Mouse (Mus musculus) T-helper 2 cell (primary cell): Measurements from ENCODE around the gene Pcmt1.

Source experiments
- in situ Hi-C: fragments of 300-600 bp; cut with MboI, MseI; formaldehyde crosslinking; loops from one replicate; pipeline ENCODE4 v1.15.1; 2025; ENCODE audit warnings: high pct_unique_total_duplicates

Pcmt1 gene

DNA sequence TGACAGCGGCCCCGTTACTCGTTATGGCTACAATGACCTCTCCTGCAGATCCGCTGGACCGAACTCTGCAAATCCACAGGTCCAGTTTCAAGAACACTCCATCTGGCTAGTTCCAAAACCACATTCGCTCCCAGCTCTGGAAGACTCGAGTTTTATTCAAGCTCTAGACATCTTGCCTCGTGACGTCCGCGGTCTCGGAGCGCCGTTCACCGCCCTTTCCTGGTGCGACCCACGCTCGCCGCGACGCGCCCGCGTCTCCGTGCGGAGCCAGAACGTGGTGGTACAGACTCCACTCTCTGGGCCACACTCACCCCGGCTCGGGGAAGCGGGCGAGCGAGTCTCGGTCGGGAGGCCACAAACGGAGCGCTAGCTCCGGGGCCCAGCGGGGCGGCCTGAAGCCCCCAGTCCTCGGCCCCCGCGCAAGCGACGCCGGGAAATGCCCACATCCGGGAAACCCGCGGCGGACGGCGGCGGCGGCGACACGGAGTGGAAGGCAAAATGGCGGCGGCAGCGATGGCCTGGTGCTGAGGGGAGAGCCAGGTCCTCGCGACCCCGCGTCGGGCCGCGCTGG lies at the start of gene Pcmt1, which contains the start of gene Lats1:
Pcmt1 (minus strand) TSS at position 406 of the 571 bp plus-strand sequence.
Lats1 (plus strand) TSS at position 484 of the 571 bp plus-strand sequence.
- in situ Hi-C loops, result no loop called here

DNA sequence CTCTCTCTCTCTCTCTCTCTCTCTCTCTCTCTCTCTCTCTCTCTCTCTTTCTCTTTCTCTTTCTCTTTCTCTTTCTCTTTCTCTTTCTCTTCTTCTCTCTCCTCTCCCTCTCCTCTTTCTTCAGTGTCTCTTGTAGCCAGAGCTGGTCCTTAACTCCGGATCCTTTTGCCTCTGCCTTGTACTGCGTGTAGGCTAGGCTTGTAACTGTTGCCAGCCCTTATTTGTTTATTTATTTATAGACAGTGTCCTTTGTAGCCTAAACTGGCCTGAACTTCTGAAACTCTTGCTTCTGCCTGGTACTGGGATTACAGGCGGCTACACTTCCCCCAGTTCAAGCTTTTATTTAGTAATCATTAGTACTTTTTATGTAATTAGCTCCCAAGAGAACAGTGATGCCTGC lies 46.1 kb upstream of the Pcmt1 start:
- in situ Hi-C loops, result no loop called here

DNA sequence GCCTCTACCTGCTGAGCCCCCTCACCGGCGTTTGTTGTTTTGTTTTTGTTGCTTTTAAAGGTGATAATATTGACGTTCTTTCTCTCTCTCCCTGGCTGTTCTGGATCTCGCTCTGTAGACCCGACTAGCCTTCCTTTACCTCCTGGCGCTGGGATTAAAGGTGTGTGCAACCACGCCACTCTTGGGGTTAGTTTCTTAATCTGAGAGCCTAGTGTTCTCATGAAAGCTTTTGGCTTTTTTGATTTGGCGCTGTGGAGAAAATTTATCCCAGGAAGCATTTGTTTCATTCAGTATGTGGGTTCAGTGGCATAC lies 45.5 kb upstream of the Pcmt1 start:
- in situ Hi-C loops, result no loop called here

DNA sequence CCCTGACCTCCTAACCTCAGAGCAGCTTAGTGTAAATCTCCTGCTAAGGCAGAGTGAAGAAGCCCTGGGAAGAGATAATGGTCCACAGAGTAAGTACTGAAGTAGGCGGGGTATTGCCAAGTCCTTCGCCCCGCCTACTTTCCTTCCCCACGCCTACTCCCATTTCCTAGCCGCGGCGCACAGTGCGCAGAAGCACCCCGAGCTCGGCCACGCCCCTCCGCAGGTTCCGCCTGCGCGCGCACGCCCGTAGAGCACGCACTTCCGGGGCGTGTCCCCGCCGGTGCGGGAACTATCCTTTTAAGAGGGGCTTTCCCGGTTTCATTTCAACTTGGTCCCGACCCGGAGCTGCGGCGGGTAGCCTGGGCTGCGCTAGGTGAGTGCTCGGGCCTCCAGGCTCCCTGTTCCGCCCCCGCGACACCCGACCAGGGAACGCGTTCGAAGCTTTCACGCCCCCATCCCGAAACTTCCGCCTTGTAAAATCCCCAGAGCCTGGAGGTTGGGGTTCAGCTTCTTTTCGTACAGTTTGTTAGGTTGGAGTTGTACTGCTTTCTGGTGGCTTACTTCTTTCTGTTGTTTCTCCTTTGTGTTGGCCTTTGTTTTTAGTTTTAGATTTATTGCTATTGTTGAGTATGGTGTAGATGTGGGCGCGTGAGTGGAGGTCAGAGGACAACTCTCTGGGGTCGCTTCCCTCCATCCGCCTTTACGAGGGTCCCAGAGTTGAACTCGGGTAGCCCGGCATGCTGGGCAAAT lies 45.0 kb upstream of the Pcmt1 start, which contains the start of gene Katna1:
Katna1 (plus strand) TSS at position 250 of the 750 bp plus-strand sequence.
- in situ Hi-C loops, result no loop called here

DNA sequence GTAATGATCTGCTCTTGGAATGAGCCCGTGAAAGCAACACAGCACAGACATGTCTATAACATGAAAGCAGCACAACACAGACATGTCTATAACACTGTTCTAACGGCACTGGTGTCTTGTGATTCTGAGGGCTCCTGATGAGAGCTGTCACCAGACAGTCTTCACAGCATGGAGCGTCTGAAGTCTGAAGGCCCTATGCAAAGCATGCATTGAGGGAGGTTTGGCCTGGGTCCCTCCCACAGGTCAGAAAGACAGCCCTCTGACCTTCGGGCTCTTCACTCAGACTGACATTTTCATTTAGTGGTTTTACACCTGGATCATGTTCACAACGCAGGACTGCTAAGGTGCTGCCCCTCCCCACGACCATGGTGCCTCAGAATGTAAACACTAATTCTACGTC lies 34.1 kb upstream of the Pcmt1 start:
- in situ Hi-C loops, result no loop called here

DNA sequence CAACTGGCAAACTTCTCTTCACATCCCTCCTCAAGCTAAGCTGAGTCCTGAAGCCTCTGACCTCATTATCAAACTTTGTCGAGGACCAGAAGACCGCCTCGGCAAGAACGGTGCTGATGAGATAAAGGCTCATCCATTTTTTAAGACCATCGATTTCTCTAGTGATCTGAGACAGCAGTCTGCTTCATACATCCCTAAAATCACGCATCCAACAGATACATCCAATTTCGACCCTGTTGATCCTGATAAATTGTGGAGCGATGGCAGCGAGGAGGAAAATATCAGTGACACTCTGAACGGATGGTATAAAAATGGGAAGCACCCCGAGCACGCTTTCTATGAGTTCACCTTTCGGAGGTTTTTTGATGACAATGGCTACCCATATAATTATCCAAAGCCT lies 31.6 kb upstream of the Pcmt1 start:
- in situ Hi-C loops, result no loop called here

DNA sequence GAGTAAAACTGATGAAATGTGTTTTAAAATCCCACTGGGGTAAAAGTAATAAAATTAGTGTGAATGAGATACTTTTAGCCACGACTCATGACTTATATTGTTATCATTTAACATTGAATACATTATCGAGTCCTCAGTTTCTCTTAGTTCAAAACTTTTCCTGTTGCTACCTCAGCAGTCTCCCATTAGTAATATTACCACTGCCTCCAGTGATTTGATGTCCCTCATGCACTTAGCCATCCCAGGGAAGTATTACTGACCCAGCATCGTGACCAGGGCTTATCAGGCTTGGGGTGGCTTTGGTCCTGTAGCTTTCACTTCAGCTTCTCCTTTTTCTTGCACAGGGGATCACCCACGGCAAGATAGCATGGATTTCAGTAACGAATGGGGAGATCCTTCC lies 29.2 kb upstream of the Pcmt1 start:
- in situ Hi-C loops, result no loop called here

DNA sequence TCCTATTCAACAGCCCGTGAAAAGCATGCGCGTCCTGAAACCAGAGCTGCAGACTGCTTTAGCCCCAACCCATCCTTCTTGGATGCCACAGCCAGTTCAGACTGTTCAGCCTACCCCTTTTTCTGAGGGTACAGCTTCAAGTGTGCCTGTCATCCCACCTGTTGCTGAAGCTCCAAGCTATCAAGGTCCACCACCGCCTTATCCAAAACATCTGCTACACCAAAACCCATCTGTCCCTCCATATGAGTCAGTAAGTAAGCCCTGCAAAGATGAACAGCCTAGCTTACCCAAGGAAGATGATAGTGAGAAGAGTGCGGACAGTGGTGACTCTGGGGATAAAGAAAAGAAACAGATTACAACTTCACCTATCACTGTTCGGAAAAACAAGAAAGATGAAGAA lies 21.6 kb upstream of the Pcmt1 start:
- in situ Hi-C loops, result no loop called here

DNA sequence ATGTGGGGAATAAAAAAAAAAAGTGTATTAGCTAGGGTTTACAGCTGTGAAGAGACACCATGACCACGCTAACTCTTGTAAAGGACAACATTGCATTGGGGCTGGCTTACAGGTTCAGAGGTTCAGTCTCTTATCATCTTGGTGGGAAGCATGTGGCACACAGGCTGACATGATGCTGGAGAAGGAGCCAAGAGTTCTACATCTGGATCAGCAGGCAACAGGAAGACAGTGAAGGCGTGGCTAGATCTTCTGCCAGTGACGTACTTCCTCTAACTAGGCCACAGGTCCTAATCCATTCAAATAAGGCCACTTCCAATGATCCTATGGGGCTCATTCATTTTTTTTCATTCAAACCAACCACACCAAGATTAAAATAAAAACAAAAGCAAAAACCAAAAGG lies 19.2 kb upstream of the Pcmt1 start:
- in situ Hi-C loops, result no loop called here

DNA sequence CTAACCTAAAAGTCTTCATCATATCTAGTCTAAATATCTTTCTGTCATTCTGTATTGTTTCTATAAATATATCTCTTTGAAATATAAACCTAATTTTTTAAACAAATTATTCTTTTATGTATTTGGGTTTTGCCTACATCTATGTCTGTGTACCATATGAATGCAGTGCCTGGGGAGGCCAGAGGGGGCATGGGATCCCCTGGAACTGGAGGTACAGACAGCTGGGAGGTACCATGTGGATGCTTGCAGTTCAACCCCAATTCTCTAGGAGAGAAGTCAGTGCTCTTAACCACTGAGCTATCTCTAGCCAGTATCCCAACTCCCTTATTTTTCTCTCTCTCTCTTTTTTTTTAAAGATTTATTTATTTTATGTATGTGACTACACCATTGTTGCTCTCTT lies 14.3 kb upstream of the Pcmt1 start:
- in situ Hi-C loops, result no loop called here

DNA sequence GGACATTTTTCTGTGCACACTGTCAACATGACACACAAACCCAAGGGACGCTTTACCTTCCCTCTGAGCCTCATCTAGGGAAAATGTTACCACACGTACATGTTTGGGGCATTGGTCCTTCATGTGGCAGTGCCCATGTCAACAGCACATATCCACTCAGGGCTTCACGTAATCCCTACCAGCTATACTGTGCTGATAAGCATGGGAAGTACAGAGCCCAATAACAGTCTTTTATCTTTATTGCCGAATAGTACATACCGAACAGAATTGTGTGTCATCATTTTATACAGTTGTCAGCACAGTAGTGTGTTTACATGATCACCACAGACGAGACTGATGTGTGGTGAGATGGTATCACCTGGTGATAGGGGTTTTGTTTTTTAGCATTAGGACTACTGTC lies 6.0 kb upstream of the Pcmt1 start:
- in situ Hi-C loops, result no loop called here

DNA sequence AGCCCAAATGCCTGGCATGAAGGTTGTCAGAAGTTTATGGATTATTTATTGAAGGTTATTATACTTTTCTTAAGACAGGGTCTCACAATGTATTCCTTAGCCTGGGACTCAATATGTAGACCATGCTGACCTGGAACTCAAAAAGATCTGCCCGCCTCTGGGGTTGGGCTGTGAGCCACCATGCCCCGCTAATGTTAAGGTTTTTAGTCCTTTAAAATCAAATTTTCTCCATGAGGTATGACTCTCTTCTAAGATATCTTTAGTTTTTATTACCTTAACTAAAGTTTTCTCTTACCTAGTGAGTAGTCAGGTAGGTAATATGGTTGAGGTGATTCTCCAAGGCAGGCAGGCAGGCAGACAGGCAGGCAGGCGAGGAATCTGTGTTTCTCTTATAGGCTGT lies 1.3 kb upstream of the Pcmt1 start:
- in situ Hi-C loops, result no loop called here

DNA sequence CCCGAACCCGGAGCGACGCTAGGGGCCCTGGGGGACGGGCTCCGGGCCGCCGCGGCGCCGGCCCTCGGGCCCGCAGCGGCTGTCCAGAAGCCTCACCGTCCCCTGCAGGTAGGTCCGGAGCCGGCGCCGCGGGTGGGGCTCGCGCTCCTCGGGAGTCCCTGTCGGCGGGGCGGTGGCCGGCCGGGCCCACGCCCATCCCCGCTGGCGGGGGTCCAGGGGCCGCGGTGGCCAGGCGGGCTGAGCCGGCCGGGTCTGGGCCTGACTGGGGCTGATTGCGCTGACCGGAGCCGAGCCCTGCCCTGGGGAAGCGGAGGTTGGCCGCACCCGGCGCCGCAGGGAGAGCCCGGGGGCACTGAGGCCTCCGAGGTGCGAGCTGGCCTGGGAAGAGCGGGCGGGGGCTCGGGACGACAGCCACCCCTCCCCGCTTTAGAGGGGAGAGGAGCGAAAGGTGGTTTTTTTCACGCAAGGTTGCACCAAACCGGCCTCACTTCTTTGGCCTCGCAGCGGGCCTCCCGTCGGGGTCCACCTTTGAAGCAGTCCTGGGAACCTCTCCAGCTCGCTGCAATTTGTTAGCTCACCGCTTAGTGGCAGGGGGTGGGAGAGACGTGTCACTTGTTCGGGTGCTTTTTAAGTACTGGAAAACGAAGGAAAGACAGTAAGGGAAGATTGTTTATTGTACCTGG lies 548 bp upstream of the Pcmt1 start:
- in situ Hi-C loops, result no loop called here

DNA sequence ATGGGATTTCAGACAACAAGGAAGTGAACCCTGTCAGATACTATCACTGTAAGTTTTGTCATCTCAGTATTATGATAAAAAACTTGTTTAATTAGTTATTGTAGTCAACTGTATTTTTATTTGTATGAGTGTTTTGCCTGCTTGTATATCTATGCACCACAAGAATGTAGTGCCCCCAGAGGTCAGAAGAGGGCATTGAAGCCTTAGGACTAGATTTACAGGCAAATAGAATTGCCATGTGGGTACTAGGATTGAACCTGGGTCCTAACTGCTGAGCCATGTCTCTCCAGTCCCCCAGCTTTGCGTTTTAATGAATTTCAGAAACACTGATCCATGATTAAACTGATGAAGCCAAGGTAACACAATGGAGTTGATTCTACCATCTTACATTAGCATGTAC lies 7.3 kb downstream of the Pcmt1 start:
- in situ Hi-C loops, result no loop called here

DNA sequence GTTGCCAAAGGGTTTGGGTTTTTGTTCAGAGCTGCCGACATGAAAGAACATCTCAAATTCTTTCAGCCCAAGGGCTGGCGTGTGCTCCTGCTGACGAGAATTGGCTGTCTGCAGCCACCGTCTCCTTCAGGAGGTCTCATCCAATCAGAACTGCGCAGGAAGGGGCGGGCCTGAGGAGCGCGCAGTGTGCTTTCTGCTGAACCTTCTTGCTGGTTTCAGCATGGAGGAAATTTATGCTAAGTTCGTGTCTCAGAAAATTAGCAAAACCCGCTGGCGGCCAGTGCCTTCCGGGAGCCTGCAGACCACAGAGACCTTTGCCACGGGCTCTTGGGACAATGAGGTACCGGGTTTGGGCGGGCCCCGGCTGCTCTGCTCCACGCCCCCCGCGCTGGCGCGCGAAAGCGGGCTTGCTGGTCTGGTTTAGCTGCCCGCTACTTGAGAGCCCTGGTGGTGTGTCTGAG lies 13.6 kb downstream of the Pcmt1 start, which contains the start of gene Nup43:
Nup43 (plus strand) TSS at position 162 of the 461 bp plus-strand sequence.
- in situ Hi-C loops, result loop anchor here (10.0 kb wide), 1 partner anchor 1863 kb away; the partner anchor contains the start of gene Fbxo5

DNA sequence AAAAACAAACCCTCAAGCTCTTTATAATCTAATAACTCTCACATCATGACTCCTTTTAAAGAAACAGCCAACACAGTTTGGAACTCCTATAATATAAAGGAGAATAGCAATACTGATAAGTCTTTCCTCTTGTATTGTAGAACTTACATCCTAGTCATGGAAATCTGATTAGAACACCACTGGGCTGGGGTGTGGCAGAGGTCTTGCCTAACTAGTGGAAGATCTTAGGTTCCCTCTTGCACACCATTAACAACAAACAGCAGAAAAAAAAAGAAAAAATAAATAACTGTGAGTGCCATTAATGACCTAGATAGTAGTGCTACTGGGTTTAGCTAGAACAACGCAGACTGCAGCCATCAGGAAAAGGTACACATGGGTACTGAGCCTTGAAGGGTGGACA lies 16.0 kb downstream of the Pcmt1 start:
- in situ Hi-C loops, result loop anchor here (10.0 kb wide), 1 partner anchor 1860 kb away; the partner anchor contains the start of gene Fbxo5

DNA sequence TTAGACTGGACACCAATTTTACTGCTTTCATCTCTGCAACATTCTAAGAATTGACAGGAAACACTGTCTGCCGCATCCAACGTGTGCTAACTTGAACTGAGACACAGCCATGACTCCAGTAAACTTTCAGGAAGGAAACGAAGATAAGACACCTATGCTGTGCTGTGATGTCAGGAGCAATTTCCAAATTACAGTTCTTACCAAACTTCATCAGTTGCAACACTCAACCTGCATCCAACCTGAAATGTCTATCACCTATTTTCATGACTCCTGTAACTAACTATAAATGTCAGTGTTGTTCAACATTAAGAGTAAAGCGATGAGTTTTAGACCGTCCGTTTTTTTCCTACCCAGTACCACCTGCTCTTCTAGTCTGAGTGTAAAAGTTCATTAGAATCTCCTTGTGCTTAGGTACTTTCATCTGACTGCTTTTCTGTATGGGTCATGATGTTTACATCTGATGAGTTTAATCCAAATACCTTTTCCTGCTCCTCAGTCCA lies 16.9 kb downstream of the Pcmt1 start:
- in situ Hi-C loops, result loop anchor here (10.0 kb wide), 1 partner anchor 1859 kb away; the partner anchor contains the start of gene Fbxo5

DNA sequence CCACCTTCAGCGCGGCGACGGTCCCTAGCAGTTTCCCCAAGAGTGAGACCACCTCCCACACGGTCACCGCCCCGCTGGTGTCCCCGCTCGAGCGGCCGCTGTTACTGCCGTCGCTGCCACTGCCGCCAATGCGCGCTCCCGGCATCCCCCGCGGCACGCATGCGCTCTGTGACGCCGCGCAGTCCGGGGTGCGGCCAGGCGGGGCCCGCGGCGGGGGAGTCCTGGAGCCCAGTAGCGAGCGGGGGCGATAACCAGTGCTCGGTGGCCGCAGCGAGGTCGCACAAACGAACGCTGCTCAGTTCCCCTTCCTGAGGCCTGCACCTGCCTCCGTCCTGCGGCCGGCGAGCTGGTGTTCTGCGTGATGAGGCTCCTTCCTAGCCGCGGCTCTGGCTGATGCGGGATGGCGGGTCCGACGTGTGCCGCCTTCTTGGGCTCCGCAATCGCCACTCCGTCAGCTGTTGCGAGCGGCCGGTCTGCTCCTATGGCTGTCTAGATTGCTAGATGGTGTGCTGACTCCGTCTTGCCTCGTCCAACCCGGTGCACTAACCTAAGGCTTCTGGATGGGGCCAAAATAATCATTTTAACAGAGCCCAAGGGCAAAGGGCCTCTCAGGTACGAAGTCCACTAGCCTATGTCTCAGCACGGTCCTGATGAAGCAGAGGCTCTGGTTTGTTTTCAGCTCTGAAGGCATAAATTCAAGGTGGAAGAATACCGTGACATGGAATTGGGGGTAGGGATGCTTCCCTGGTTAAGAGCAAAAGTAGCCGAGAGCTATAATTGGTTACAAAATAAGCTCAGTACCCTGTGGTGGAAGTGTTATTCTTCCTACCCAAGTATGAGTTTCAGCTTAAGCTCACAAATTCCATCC lies 17.5 kb downstream of the Pcmt1 start:
- in situ Hi-C loops, result loop anchor here (10.0 kb wide), 1 partner anchor 1859 kb away; the partner anchor contains the start of gene Fbxo5

DNA sequence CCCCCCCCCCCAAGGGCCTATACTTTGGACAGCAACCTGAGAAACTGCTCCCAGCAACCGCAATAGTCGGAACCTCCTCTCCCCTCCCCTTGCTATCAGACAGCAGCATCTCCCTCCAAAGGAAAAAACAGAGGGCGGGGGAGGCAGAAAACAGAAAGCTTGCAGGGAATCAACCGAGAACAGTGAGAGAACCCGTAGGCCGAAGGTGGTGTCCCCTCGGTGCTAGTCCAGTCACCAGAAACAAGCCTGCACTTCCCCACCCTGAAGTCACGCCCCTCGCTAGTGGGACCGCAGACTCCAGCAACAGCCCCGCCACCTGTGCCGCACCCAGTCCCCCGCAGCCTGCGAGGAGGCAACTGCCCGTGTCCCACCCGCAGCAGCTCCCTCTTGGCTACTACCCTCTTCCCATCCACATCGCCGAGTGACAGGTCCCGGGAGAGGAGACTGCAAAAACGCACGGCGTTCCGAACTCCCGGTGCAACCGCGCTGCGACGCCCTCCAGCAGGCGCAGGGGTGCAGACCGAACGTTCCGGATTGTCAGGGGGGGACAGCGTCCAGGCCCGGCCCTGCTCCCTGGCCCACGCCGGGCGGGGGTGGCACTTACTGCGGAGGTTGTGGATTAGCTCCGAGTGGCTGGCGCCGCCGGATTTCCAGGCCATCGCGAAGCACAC lies 18.3 kb downstream of the Pcmt1 start:
- in situ Hi-C loops, result loop anchor here (10.0 kb wide), 1 partner anchor 1858 kb away; the partner anchor contains the start of gene Fbxo5

DNA sequence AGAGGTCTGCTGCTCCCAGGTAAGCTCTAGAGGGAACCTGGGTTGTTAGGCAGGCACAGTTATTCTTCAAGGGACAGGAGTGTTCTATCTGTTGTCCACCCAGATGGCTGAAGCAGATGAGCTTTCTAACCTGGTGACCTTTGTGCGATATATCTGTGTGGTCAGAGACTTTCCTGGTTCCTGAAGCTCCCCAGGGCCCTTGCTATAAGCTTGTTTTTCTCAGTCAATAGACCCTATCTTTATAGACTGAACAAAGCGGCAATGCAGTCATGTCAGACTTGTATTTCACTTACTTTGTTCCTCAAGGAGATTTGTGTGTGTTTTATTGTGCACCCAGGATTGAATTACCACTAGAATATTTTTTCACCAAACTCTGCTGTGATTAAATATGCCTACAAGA lies 29.9 kb downstream of the Pcmt1 start:
- in situ Hi-C loops, result no loop called here

DNA sequence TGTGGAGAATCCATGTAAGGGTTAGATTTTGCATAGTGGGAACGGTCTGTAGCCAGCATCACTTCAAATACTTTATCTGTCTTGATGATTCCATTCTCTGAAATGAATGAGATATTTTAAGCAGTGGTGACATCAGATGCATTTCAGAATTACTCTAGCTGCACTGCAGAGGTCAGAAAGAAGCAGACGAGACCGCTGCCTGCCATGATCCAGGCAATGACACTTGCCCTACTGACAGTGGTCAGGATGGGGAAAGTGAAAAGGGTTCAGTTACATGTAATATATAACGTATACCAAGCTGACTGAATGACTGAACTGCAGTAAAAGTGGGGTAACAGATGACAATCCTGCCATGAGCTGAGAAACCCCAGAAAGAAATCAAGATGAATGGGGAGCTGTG lies 31.9 kb downstream of the Pcmt1 start:
- in situ Hi-C loops, result no loop called here
